Comparison of ENCODE assay signal across 27 mouse cellular contexts in genomic region chr6:41553356-41554010, GRCm38 (mm10). TPM values are rescaled to one million over a fixed set of nuclear protein-coding genes. Genes with fewer than 3 reads are reported as not detected.
DNase-seq lines count a peak whose midpoint lies in the region; ATAC-seq and TF ChIP-seq lines count a peak whose summit lies in the region.
"Had no signal": no experiment of that assay in that cellular context is flagged by ENCODE, and none has a peak within 500 bp of the region (broad histone marks: within the 10 kb centered on the region; RNA-seq: fewer than 3 reads in every experiment).

No protein-coding gene starts in this region.

- H3K79me2 ChIP-seq in heart, adult 2 months (replicated peaks; ENCODE audit: control insufficient read depth, insufficient read depth, low read length): no peaks in the 10 kb centered on the region

- DNase-seq in heart, adult 2 months: no peak
- peak; percentile 68 to 71 for DNase-seq in CD8-positive naive resting alpha-beta T cell, adult 2 months (ENCODE audit: low read depth in 2 of 2, low spot score in 2 of 2)
- DNase-seq in naive thymus-derived CD4-positive, alpha-beta T cell, adult 2 months (ENCODE audit: low read depth): peak; percentile 91
- DNase-seq in thymus, postnatal 10 days (ENCODE audit: low spot score in 2 of 2): peak; percentile 73 to 76
- no peak for DNase-seq in adrenal gland, postnatal 10 days
- DNase-seq in ovary, postnatal 14 days (ENCODE audit: low spot score): no peak
- DNase-seq: adrenal gland, adult 2 months; cerebellum, adult 11 months; cerebellum, postnatal 10 days; heart, postnatal 36 days; lung, postnatal 10 days had no signal

- H3K4me3 ChIP-seq in heart, embryonic 16.5 days (ENCODE audit: low read length): no peak overlapping the region
- no peak overlapping the region for H3K4me3 ChIP-seq in heart, adult 2 months
- H3K4me3 ChIP-seq in forebrain, embryonic 13.5 days: no peak overlapping the region
- H3K4me3 ChIP-seq: embryonic facial prominence, embryonic 13.5 days; forebrain, embryonic 15.5 days; heart, embryonic 12.5 days; kidney, embryonic 15.5 days; megakaryocyte, embryonic 14.5 days had no signal

- peak overlapping the region; percentile 25; the same call in 1 of the 2 replicates for H3K27ac ChIP-seq in heart, embryonic 16.5 days (ENCODE audit: low read length)
- no peak overlapping the region for H3K27ac ChIP-seq in heart, adult 2 months
- H3K27ac ChIP-seq in forebrain, embryonic 13.5 days: no peak overlapping the region
- H3K27ac ChIP-seq: embryonic facial prominence, embryonic 13.5 days; forebrain, embryonic 15.5 days; hindbrain, embryonic 14.5 days; kidney, embryonic 15.5 days; liver, embryonic 14.5 days; stomach, postnatal 0 days had no signal

- no peaks in the 10 kb centered on the region for H3K9me3 ChIP-seq in heart, embryonic 16.5 days (replicated peaks; ENCODE audit: control insufficient read depth, low read length)
- no peaks in the 10 kb centered on the region for H3K9me3 ChIP-seq in forebrain, embryonic 13.5 days (replicated peaks)
- H3K9me3 ChIP-seq: embryonic facial prominence, embryonic 13.5 days; forebrain, embryonic 15.5 days; heart, embryonic 12.5 days; kidney, embryonic 15.5 days; megakaryocyte, embryonic 14.5 days had no signal

- H3K36me3 ChIP-seq in heart, embryonic 16.5 days (ENCODE audit: control insufficient read depth, insufficient read depth): no peaks in the 10 kb centered on the region
- no peaks in the 10 kb centered on the region for H3K36me3 ChIP-seq in heart, adult 2 months (ENCODE audit: control insufficient read depth, insufficient read depth, low read length)
- no peaks in the 10 kb centered on the region for H3K36me3 ChIP-seq in forebrain, embryonic 13.5 days (ENCODE audit: poor library complexity, severe bottlenecking)
- H3K36me3 ChIP-seq: embryonic facial prominence, embryonic 13.5 days; forebrain, embryonic 15.5 days; heart, embryonic 12.5 days; kidney, embryonic 15.5 days had no signal

- no peak overlapping the region for H3K9ac ChIP-seq in heart, embryonic 16.5 days (ENCODE audit: low read length)
- no peak overlapping the region for H3K9ac ChIP-seq in heart, adult 2 months (ENCODE audit: low read depth, low read length)
- H3K9ac ChIP-seq in forebrain, embryonic 13.5 days: no peak overlapping the region
- H3K9ac ChIP-seq: embryonic facial prominence, embryonic 13.5 days; forebrain, embryonic 15.5 days; heart, embryonic 12.5 days; hindbrain, embryonic 14.5 days; kidney, embryonic 15.5 days; liver, embryonic 14.5 days had no signal

- 64% methylated on average over 5 of the region's 5 CpGs for WGBS in heart, embryonic 16.5 days
- 69% methylated on average over 5 of the region's 5 CpGs for WGBS in heart, adult 2 months
- 93% methylated on average over 5 of the region's 5 CpGs for WGBS in forebrain, embryonic 13.5 days

- TF ChIP-seq EP300 in heart, adult 2 months (IDR thresholded peaks at IDR 0.05; ENCODE audit: insufficient read depth, low read depth, low read length): no peak

- H3K4me1 ChIP-seq in heart, embryonic 16.5 days (ENCODE audit: control insufficient read depth, insufficient read depth, low read length): no peaks in the 10 kb centered on the region
- no peaks in the 10 kb centered on the region for H3K4me1 ChIP-seq in heart, adult 2 months (ENCODE audit: control insufficient read depth, insufficient read depth, low read length)
- no peaks in the 10 kb centered on the region for H3K4me1 ChIP-seq in forebrain, embryonic 13.5 days
- H3K4me1 ChIP-seq: embryonic facial prominence, embryonic 13.5 days; forebrain, embryonic 15.5 days; heart, embryonic 12.5 days; kidney, embryonic 15.5 days had no signal

- no peak for TF ChIP-seq POLR2A in heart, adult 2 months (IDR thresholded peaks at IDR 0.05; ENCODE audit: insufficient read depth, low read depth, low read length)

- intact Hi-C loops in heart, adult 2 months (cut with DNase I): no loop called here

- no peaks in the 10 kb centered on the region for H3K27me3 ChIP-seq in heart, embryonic 16.5 days (ENCODE audit: control insufficient read depth, insufficient read depth, low read length)
- no peaks in the 10 kb centered on the region for H3K27me3 ChIP-seq in heart, adult 2 months (ENCODE audit: control insufficient read depth, insufficient read depth, low read length)
- H3K27me3 ChIP-seq in forebrain, embryonic 13.5 days: no peaks in the 10 kb centered on the region
- H3K27me3 ChIP-seq: embryonic facial prominence, embryonic 13.5 days; forebrain, embryonic 15.5 days; heart, embryonic 12.5 days; kidney, embryonic 15.5 days; megakaryocyte, embryonic 14.5 days had no signal

- no peak for TF ChIP-seq CTCF in heart, adult 2 months (IDR thresholded peaks at IDR 0.05)

- no peak overlapping the region for H3K4me2 ChIP-seq in heart, embryonic 16.5 days (ENCODE audit: low read depth, low read length)
- no peak overlapping the region for H3K4me2 ChIP-seq in forebrain, embryonic 13.5 days
- H3K4me2 ChIP-seq: embryonic facial prominence, embryonic 13.5 days; forebrain, embryonic 15.5 days; heart, embryonic 12.5 days; hindbrain, embryonic 14.5 days; kidney, embryonic 15.5 days had no signal

- no peak; the same call in 1 of the 2 replicates for ATAC-seq in heart, embryonic 16.5 days (replicated peaks; ENCODE audit: extremely low read depth, insufficient read depth, low FRiP score)
- ATAC-seq in forebrain, embryonic 13.5 days: no peak
- ATAC-seq: forebrain, embryonic 15.5 days; intestine, embryonic 16.5 days; midbrain, embryonic 16.5 days had no signal

RNA-seq across cellular contexts. Expression of gene Prss2, which starts 31.9 kb away (rescaled TPM):
- polyA plus RNA-seq in heart, embryonic 16.5 days (2015; fragmentation: Nextera tagmentation; extraction: Ambion mirVana): 0.30 TPM in 1 of 2 replicates, not detected in the other
- total RNA-seq in heart, adult 2 months (2021): not detected
- polyA plus RNA-seq in heart, adult 2 months (2012; rRNA removed): 0.67 TPM in 1 of 2 replicates, not detected in the other
- not detected in 2 replicates for polyA plus RNA-seq in forebrain, embryonic 13.5 days (2015; fragmentation: Nextera tagmentation; extraction: Ambion mirVana)
- total RNA-seq in adrenal gland, postnatal 10 days (2021): not detected
- total RNA-seq: heart, postnatal 36 days; layer of hippocampus, postnatal 25 days; left cerebral cortex, postnatal 25 days had no signal
- polyA plus RNA-seq: brain, embryonic 14.5 days; embryonic facial prominence, embryonic 13.5 days; forebrain, embryonic 15.5 days; heart, embryonic 12.5 days; hindbrain, embryonic 14.5 days; kidney, embryonic 15.5 days; midbrain, embryonic 16.5 days; neural tube, embryonic 11.5 days had no signal

RNA-seq across cellular contexts. Expression of gene Ephb6, which starts 51.8 kb away (rescaled TPM):
- polyA plus RNA-seq in heart, embryonic 16.5 days (2015; fragmentation: Nextera tagmentation; extraction: Ambion mirVana): 5.4 and 6.5 TPM in 2 replicates
- total RNA-seq in heart, adult 2 months (2021): 1 to 10 TPM; 1.6 to 2.0 TPM
- polyA plus RNA-seq in heart, adult 2 months (2012; rRNA removed): 1.9 and 2.1 TPM in 2 replicates
- polyA plus RNA-seq in forebrain, embryonic 13.5 days (2015; fragmentation: Nextera tagmentation; extraction: Ambion mirVana): 19.2 TPM in 2 replicates
- 10 to 100 TPM in 1 of 2 experiments, 1 to 10 TPM in 1; 8.8 to 17.4 TPM for total RNA-seq in adrenal gland, postnatal 10 days (2021)

Comparison
In these comparisons a context has a peak if more than half of its experiments do, and no peak if none do; other contexts are left out.
1. DNase-seq: peak in CD8-positive naive resting alpha-beta T cell, adult 2 months (2 of 2), naive thymus-derived CD4-positive, alpha-beta T cell, adult 2 months (single experiment) and thymus, postnatal 10 days (2 of 2); none in heart, adult 2 months (0 of 2), adrenal gland, postnatal 10 days (single experiment) and ovary, postnatal 14 days (single experiment).